ENCODE assay signal across 23 mouse cellular contexts in genomic region chr10:122728172-122728571, GRCm38 (mm10).
"Had no signal": no experiment of that assay in that cellular context is flagged by ENCODE, and none has a peak within 500 bp of the region (broad histone marks: within the 10 kb centered on the region; RNA-seq: fewer than 3 reads in every experiment).

No protein-coding gene starts in this region.

- ATAC-seq: liver, embryonic 12.5 days had no signal

- H3K9me3 ChIP-seq: limb, embryonic 10.5 days; limb, embryonic 13.5 days; liver, embryonic 12.5 days; liver, embryonic 15.5 days; lung, embryonic 15.5 days; neural tube, embryonic 12.5 days; neural tube, embryonic 15.5 days had no signal

- H3K4me2 ChIP-seq: limb, embryonic 13.5 days; liver, embryonic 12.5 days; liver, embryonic 15.5 days; lung, embryonic 15.5 days; midbrain, embryonic 11.5 days; neural tube, embryonic 12.5 days; neural tube, embryonic 15.5 days had no signal

- H3K9ac ChIP-seq: limb, embryonic 13.5 days; liver, embryonic 12.5 days; liver, embryonic 15.5 days; lung, embryonic 15.5 days; neural tube, embryonic 12.5 days; neural tube, embryonic 15.5 days had no signal

- H3K36me3 ChIP-seq: limb, embryonic 10.5 days; limb, embryonic 13.5 days; liver, embryonic 12.5 days; liver, embryonic 15.5 days; lung, embryonic 15.5 days; neural tube, embryonic 12.5 days; neural tube, embryonic 15.5 days had no signal

- H3K27me3 ChIP-seq: limb, embryonic 13.5 days; liver, embryonic 12.5 days; liver, embryonic 15.5 days; lung, embryonic 15.5 days; neural tube, embryonic 12.5 days; neural tube, embryonic 15.5 days had no signal

- H3K4me1 ChIP-seq: limb, embryonic 10.5 days; limb, embryonic 13.5 days; liver, embryonic 12.5 days; liver, embryonic 15.5 days; lung, embryonic 15.5 days; neural tube, embryonic 12.5 days; neural tube, embryonic 15.5 days had no signal

- H3K27ac ChIP-seq: limb, embryonic 10.5 days; limb, embryonic 13.5 days; liver, embryonic 12.5 days; liver, embryonic 15.5 days; lung, embryonic 15.5 days; neural tube, embryonic 12.5 days; neural tube, embryonic 15.5 days; stomach, postnatal 0 days had no signal

- DNase-seq: kidney, adult 9 months; kidney, postnatal 14 days; kidney, postnatal 4 days; liver; lung, adult 18-20 months; lung, postnatal 14 days; lung, postnatal 4 days; midbrain, embryonic 14.5 days; right cerebral cortex, adult 18-20 months; right cerebral cortex, postnatal 14 days; right cerebral cortex, postnatal 4 days; thymus, adult 2 months; thymus, postnatal 14 days; thymus, postnatal 4 days had no signal

- H3K4me3 ChIP-seq: limb, embryonic 10.5 days; limb, embryonic 13.5 days; liver, embryonic 12.5 days; liver, embryonic 15.5 days; lung, embryonic 15.5 days; neural tube, embryonic 12.5 days; neural tube, embryonic 15.5 days had no signal
